Mouse (Mus musculus) left cerebral cortex, postnatal 25 days (tissue): ENCODE measurements at regions not wholly inside any gene's neighbourhood (a gene's known extent, or its start where the extent isn't known, plus 50 kb on each side); places are given as distances from the start of the nearest gene placed in this dataset.

Experiments used
- DNase-seq, 2 experiments: peaks; one replicate each; pipeline ENCODE4 v3.0.0; 2022; ENCODE audit warnings: low spot score in 2 of 2, mixed read lengths in 1 of 2
- intact Hi-C: fragments of 180-260 bp; cut with DNase I; formaldehyde crosslinking; loops from one replicate; pipeline ENCODE4 v1.15.1; 2025

DNA sequence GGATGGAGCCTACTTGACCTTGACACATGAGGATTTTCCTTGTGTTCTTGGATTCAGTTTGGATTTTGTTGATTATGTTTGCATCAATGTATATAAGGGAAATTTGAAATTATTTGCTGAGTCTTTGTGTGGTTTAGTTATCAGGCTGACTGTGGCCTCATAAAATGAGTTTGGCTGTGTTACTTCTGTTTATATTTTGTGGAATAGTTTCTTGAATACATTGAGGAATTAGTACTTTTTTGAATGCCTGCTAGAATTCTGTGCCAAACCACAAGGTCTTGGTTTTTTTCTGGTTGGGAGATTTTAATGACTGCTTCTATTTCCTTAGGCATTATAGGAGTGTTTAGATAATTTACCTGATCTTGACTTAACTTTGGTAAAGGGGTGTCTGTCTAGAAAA is 1018.5 kb downstream of the Zpld1 start:
- intact Hi-C loops: no loop called here
- no peak for DNase-seq

DNA sequence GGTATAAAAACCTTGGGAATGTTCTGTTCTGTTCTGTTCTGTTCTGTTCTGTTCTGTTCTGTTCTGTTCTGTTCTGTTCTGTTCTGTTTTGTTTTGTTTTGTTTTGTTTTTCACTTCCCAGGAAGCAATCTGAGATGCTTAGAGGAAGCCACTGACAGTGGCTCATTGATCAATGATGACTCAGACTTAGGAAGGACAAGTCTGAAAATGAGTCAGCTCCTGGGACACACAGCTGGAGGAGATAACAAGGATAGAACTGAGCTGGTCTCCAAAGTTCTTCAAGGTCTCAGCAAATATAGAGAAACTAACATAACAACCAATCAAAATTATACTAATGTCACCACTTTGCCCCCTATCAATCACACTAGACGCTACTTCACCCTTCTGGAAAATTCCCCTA is 1033.9 kb downstream of the Zpld1 start:
- no peak for DNase-seq
- intact Hi-C loops: no loop called here

DNA sequence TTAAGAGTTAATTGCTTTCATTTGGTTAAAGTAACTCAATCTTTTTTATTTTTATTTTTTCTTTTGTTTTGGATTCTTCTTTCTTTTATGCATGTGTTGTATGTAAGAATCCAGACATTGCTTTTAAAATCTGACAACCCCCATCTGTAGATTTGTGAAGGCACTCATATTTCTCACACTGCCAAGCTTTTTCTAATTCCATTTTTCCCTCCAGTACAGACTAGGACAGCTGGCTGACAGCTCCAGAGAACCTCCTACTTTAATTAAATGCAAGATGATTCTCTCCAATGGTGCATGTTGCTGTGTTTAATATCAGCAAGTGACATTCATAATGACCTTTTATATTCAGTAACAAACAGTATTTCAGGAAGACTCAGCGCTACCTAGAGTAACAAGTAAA is 1038.5 kb downstream of the Zpld1 start:
- intact Hi-C loops: no loop called here
- DNase-seq: no peak

DNA sequence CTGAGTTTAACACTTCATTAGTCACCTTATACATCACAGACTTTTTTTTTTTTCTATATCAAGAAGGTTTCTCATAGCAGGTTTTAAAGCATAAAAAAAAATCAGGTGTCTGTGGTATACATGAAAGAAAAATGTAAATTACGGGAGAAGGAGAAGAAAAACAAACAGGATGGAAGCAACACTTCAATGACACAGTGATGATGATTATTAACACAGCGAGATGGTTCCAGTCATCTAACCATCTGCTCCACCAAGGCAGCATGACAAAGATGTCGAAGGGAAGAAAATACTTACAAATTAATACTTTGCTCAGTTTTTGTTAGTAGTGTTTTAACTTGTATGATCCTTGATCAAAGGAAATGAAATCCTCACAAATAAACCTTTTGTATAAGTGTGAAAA is 1050.9 kb downstream of the Zpld1 start:
- no peak for DNase-seq
- intact Hi-C loops: no loop called here

DNA sequence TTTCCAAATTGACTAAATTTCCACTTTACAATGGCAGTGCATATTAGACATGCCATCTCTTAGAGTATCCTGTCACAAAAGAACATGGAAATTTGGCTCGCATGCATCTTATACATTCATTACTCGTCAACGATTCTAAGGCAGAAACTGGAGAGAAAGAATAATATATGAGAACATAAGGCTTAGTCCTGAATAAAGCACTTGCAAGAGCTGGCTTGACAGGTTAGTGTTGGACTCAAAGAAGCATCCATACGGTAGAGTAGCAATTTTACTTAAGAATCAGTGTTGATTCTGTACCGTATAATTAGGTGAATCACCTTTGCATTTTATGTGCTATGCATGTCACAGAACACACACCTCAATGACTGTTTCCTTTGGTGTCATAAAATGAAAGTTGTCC is 1051.4 kb downstream of the Zpld1 start:
- DNase-seq: no peak
- intact Hi-C loops: no loop called here

DNA sequence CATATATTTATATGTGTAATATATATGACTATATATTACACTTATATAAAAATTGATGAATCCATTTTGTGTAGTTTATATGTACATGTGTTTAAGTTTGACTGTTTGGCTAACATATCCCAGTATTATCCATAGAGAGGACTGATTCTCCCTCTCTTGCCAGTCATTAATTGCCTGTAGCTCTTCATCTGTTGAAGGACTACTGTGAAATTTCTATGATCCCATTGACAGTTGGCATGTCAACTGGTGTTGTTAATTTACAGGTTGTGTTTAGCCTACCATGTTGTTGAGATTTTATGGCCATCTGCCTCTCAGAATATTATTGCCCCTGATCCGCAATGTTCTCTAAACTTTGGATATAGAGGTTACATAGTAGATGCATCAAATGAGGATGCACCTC is 1058.3 kb downstream of the Zpld1 start:
- no peak for DNase-seq
- intact Hi-C loops: no loop called here

DNA sequence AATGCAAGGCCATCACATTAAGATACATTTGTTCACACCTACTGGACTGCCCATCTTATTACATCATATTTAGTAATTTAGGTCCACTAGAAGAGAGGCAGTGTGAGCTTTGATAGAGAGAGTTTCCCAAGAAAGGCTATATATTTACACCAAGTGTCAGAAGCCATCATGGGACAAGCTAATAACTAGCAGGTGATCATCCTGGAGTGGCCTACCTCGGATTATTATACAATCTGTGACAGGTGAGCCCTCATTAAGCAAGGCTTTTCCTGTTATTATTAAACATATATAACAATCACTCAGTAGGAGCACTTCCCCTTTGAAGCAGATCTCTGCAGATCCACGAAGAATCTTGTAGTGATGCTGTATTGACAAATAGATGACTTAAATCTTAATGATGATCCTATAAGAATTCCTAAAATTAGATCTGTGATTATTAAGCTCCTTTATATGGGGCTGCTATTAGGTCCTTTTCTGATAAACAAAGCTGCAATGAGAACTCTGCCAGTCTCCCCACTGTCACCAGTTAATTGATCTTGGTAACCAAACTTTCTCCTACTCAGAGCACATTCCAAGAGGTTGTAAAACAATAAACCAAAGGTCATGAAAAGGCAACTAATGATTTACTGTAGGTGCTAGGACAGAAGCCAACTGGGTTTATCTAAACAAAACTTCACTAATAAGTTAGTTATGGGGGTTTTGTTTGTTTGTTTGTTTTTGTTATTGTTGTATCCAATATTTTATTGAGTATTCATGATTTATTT is 1068.2 kb downstream of the Zpld1 start:
- DNase-seq: no peak
- intact Hi-C loops: no loop called here

DNA sequence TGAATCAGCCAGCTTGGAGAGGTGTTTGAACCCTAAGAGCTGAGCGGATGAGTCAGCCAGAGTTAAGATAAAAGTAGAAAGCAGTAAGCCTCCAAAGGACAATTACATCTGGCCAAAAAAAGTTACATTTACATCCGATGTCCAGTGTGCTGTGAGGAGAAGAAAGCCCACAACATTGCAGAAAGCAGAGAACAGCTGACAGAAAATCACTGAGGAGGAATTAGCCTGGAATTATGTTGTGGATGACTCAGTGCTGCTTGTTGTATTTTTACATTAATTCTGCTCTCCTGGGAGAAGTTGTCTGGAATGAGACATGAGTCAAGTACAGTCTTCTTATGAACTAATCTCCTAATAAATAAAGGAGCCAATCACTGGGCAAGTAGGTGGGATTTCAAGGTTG is 1071.6 kb downstream of the Zpld1 start:
- DNase-seq: peak in 1 of 2 experiments; percentile 6

DNA sequence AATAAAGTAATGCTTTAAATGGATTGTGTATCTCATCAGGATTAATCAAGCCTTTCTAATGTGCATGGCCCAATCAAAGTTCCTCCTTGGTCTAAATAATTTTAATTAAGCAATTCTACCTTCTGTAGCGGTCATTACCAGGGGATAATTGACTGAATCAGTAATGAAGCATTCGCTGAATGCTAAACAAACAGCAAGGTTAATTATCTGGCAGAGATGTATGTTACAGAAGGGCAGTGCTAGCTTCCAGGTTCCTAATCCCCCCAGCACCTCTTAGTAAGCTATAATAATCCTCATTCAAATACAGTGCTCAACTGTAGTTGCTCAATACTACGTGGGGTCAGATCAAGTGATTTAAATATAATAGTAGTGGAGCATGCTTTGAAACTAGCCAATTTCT is 1102.6 kb downstream of the Zpld1 start:
- intact Hi-C loops: no loop called here
- DNase-seq: no peak

More for the DNA sequence above, 1071.6 kb downstream of the Zpld1 start:
- intact Hi-C loops: no loop called here

DNA sequence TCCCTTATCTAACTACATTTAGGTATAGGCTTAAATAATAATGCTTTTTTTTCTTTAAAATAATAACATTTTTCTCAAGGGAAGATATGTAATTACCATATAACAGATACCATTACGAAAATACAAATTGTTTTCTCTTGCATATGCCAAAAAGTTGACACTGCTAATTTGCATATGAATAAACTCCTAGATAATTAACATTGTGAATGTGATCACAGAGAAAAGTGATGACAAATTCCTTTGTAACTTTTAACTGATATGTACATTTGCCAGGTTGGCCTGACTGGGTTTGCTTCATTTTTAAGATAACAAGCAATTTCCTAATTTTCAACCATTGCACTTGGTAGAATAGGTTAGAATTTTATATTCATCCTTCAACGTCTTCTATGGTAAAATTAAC is 1103.1 kb downstream of the Zpld1 start:
- intact Hi-C loops: no loop called here
- no peak for DNase-seq
